Mouse (Mus musculus): ENCODE measurements around the gene Lpp. TPM values are rescaled to one million over a fixed set of nuclear protein-coding genes. Genes with fewer than 3 reads are reported as not detected.

Gene Lpp
- polyA plus RNA-seq, 1 experiment from 2014 or later, result 25.9 TPM

DNA sequence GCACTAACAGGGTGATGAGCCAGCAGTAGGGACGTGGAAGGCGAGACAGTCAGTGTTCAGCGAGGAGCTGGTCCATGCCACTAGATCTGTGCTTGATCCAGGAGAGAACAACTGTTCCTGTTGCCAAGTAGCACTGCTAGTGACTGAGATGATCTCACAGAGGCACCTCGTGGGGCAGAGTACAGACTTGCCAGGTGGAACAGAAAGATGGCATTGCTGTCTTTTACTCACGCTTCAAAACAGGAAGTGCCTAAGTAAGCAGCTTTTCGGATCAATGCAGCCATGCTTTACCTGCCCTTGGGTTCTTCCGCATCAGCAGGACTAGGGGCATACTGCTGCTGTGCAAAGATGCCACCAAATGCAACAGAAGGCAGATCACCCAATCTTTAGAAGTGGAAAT, 467.1 kb downstream of the Lpp start:
- 88% methylated on average over 7 of the region's 7 CpGs for WGBS
- ATAC-seq (ENCODE audit: low FRiP score), result no peak

DNA sequence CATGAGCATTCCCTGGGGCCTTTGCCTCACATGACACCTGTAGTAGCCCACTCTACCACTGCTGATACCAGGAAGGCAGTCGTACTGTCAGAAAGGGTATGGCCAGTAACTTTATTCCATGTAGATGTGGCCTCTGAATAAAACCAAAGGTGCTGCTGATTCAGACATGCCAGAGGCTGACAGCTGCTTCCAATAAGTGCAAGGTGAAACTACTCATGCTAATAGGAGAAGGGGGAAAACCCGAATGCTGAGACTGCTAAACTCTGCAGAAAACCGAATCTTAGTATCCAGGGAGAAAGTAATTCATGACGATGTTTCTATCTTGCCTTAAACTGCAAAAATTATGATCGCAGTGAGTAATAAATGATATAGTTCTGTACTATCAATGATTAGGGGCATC, 468.1 kb downstream of the Lpp start:
- H3K4me3 ChIP-seq, result no peak overlapping the region
- no peaks in the 10 kb centered on the region for H3K4me1 ChIP-seq
- whole genome bisulfite sequencing, result 87% methylated on average over 5 of the region's 5 CpGs
- H3K9ac ChIP-seq, result no peak overlapping the region
- H3K27me3 ChIP-seq, result no peaks in the 10 kb centered on the region
- ATAC-seq (ENCODE audit: low FRiP score), result no peak
- no peak overlapping the region for H3K27ac ChIP-seq
- no peaks in the 10 kb centered on the region for H3K36me3 ChIP-seq
- no peak overlapping the region for H3K4me2 ChIP-seq (replicated peaks)
- H3K9me3 ChIP-seq (replicated peaks), result no peaks in the 10 kb centered on the region

More for the DNA sequence above, 467.1 kb downstream of the Lpp start:
- Histone ChIP-seq H3K36me3 (no peaks in the 10 kb centered on the region), H3K4me1 (no peaks in the 10 kb centered on the region), H3K27ac (no peak overlapping the region), H3K4me3 (no peak overlapping the region), H3K27me3 (no peaks in the 10 kb centered on the region), H3K4me2 (replicated peaks) (no peak overlapping the region), H3K9ac (no peak overlapping the region), H3K9me3 (replicated peaks) (no peaks in the 10 kb centered on the region)

DNA sequence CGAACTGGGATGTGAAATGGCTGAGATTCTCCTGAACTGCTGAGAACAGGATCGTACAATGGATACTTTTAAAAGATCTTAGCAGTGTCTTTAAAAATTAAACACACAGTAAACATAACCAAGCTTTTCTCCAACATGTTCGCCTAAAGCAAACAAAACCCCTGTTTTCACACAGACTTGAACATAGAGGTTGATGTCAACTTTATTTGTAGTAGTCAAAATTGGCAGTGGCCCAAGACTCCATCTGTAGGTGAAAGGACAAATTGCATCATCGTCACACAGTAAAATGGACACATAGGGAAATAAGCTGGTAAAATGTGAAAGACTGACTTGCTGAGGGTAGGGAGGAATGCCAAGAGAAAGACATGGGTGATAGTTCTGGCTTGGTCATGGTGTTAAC, 480.9 kb downstream of the Lpp start:
- no peak overlapping the region for H3K4me2 ChIP-seq (replicated peaks)
- WGBS, result 83% methylated on average over 4 of the region's 4 CpGs
- no peak overlapping the region for H3K4me3 ChIP-seq
- H3K9ac ChIP-seq, result no peak overlapping the region
- no peaks in the 10 kb centered on the region for H3K36me3 ChIP-seq
- no peak overlapping the region for H3K27ac ChIP-seq
- 0 out of 2 replicates have a peak, but pooled peaks cover 6% of the 10 kb centered on the region for H3K9me3 ChIP-seq (replicated peaks)
- H3K27me3 ChIP-seq, result no peaks in the 10 kb centered on the region
- H3K4me1 ChIP-seq, result no peaks in the 10 kb centered on the region
- ATAC-seq (ENCODE audit: low FRiP score), result no peak

DNA sequence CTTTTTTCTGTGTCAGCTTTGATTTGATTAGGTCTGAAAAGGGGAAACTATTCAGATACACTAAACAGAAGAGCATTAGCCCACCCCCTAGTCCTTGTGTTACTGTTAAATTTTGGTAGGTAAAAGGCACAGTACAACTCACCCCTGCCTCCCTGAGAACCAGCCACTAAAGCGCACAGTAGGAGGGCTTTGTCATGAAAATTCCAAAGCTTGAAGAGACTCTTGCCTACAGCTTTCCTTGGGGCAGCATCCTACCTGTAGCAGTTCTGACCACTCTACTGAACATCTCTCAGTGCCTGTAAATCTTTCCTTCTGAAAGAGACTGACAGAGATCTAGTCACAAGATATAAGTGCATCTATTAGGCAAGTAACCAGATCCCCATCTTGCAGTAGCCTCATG, 482.4 kb downstream of the Lpp start:
- Histone ChIP-seq H3K27ac (no peak overlapping the region), H3K4me1 (no peaks in the 10 kb centered on the region), H3K36me3 (no peaks in the 10 kb centered on the region), H3K27me3 (no peaks in the 10 kb centered on the region), H3K4me3 (no peak overlapping the region), H3K4me2 (replicated peaks) (no peak overlapping the region), H3K9me3 (replicated peaks) (0 out of 2 replicates have a peak, but pooled peaks cover 6% of the 10 kb centered on the region), H3K9ac (no peak overlapping the region)
- 43% methylated on average over 1 of the region's 1 CpGs for WGBS
- no peak for ATAC-seq (ENCODE audit: low FRiP score)

DNA sequence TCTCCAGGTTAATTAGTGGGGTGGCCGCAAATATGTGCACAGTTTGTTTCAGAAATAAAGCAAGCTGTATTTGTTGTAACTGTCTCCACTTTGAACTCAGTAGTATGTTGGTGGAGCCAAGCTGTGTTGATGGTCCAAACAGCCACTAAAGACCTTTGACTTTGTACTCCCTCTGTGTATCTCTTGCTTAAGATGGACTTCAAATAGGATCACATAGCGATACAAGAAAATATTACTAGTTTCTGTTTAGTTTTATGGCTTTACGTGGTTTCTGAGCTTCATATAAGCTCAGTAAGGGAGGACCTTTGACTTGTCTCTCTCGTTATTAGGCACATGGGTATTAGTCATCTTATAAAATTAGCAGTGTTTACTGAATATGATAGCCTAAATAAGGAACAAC, 485.7 kb downstream of the Lpp start:
- no peak overlapping the region for H3K9ac ChIP-seq
- H3K4me2 ChIP-seq (replicated peaks), result no peak overlapping the region
- ATAC-seq (ENCODE audit: low FRiP score), result no peak
- H3K4me1 ChIP-seq, result no peaks in the 10 kb centered on the region
- H3K27me3 ChIP-seq, result no peaks in the 10 kb centered on the region
- H3K9me3 ChIP-seq (replicated peaks), result no peaks in the 10 kb centered on the region
- H3K27ac ChIP-seq, result no peak overlapping the region
- no peaks in the 10 kb centered on the region for H3K36me3 ChIP-seq
- H3K4me3 ChIP-seq, result no peak overlapping the region
- 83% methylated on average over 4 of the region's 4 CpGs for WGBS

DNA sequence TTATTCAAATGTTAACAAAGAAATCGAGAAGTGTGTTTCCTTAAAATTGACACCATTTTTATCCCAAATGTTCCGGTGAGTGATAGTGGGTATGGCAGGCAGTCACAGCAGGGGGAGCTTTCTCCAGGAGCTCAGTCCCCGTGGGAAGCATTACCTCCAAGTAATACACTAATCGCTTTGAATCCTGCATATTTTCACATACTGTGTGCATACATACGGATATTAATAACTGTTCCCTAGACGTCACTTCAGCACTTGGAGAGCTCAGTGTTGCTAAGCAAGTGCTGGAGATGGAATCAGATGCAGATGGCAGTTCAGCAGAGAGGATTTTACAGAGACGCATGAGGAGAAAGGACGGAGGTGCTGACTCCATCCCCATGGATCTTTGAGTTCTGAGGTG, 487.4 kb downstream of the Lpp start:
- ATAC-seq (ENCODE audit: low FRiP score), result no peak
- 50% methylated on average over 8 of the region's 8 CpGs for WGBS

DNA sequence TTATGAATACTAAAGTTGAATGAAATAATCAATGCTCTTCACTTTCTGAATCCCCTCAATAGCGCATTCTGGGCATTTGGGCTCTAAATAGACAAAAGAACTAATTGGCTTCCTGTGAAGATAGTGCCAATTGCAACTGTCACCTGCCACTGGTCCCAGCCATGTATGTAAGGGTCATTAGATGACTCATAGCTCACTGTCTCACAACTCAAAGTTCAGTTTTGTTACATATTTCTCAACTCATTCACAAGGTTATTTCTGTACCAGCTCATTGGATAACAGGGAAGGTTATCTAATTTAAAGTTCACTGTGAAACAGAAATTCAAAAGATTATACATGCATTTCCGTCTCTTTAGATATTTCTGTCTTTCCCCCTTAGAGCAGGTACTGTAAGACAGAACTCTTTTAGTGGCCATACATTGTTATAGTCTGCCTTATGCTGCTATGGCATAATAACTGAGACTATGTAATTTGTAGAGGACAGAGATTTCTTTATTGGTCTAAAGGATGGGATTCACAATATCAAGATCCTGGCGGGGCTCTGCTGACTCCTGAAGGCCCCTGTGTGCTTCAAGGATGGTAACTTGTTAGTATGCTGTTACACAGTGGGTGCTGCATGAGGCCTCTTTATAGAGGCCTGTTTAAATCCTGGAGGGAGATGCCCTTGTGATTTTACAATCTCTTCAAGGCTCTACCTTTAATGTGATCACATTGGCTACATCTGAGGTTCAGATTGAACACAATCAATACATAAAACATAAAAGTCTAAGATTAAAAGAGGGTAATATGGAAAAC, 488.9 kb downstream of the Lpp start:
- WGBS, result 91% methylated on average over 3 of the region's 3 CpGs
- H3K27ac ChIP-seq, result no peak overlapping the region
- H3K36me3 ChIP-seq, result no peaks in the 10 kb centered on the region
- H3K4me1 ChIP-seq, result peaks cover 8% of the 10 kb centered on the region; the same call in 1 of the 2 replicates
- H3K4me3 ChIP-seq, result no peak overlapping the region
- H3K9ac ChIP-seq, result no peak overlapping the region
- no peaks in the 10 kb centered on the region for H3K9me3 ChIP-seq (replicated peaks)
- no peak overlapping the region for H3K4me2 ChIP-seq (replicated peaks)
- no peak for ATAC-seq (ENCODE audit: low FRiP score)
- H3K27me3 ChIP-seq, result no peaks in the 10 kb centered on the region

More for the DNA sequence above, 487.4 kb downstream of the Lpp start:
- Histone ChIP-seq H3K36me3 (no peaks in the 10 kb centered on the region), H3K27ac (no peak overlapping the region), H3K4me1 (no peaks in the 10 kb centered on the region), H3K4me3 (no peak overlapping the region), H3K4me2 (replicated peaks) (no peak overlapping the region), H3K27me3 (no peaks in the 10 kb centered on the region), H3K9me3 (replicated peaks) (no peaks in the 10 kb centered on the region), H3K9ac (no peak overlapping the region)

DNA sequence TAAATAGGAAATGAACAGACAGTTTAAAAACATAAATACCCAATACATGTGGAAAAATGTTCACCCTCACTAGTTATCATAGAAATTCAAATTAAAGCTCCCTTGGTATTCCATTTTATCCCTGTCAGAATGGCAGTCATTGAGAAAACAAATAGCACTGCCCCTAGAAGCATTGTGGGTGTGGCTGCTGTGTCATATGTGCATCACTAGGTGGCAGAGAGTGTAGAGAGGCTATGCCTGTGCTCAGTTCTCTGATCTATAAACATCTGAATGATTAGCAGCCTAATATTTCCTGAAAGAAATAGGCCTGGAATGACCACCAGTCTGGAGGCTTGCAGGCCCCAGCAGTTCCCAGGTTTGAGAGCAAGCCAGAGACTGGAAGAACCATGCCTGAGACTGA, 490.7 kb downstream of the Lpp start:
- H3K27me3 ChIP-seq, result no peaks in the 10 kb centered on the region
- H3K4me1 ChIP-seq, result peaks cover 9% of the 10 kb centered on the region; the same call in 1 of the 2 replicates
- no peaks in the 10 kb centered on the region for H3K9me3 ChIP-seq (replicated peaks)
- H3K4me2 ChIP-seq (replicated peaks), result no peak overlapping the region
- H3K27ac ChIP-seq, result no peak overlapping the region
- H3K4me3 ChIP-seq, result no peak overlapping the region
- H3K9ac ChIP-seq, result no peak overlapping the region
- no peaks in the 10 kb centered on the region for H3K36me3 ChIP-seq
- no peak for ATAC-seq (ENCODE audit: low FRiP score)

DNA sequence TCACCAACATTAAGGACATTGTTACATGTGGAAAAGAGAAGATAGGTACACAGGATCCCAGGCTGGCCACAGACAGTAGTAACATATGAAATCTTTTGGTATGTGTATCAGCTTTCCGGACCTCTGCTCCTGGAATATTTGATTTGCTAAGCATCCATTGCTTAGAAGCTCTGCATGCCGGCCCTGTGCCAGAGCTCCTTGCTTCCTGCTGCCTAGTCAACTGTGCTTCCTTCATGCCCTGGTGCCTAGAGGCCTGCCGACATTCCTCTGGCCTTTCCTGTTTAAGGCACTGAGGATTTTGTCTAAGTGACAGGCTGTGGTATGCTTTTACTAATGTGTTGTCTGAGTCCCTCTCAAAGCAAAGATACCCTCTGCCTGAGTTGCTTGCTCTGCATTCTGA, 493.0 kb downstream of the Lpp start:
- Histone ChIP-seq H3K27me3 (no peaks in the 10 kb centered on the region), H3K36me3 (no peaks in the 10 kb centered on the region), H3K9ac (no peak overlapping the region), H3K4me3 (no peak overlapping the region), H3K27ac (no peak overlapping the region), H3K4me2 (replicated peaks) (no peak overlapping the region), H3K9me3 (replicated peaks) (no peaks in the 10 kb centered on the region), H3K4me1 (peaks cover 9% of the 10 kb centered on the region; the same call in 1 of the 2 replicates)
- ATAC-seq (ENCODE audit: low FRiP score), result no peak
- 56% methylated on average over 3 of the region's 3 CpGs for WGBS

DNA sequence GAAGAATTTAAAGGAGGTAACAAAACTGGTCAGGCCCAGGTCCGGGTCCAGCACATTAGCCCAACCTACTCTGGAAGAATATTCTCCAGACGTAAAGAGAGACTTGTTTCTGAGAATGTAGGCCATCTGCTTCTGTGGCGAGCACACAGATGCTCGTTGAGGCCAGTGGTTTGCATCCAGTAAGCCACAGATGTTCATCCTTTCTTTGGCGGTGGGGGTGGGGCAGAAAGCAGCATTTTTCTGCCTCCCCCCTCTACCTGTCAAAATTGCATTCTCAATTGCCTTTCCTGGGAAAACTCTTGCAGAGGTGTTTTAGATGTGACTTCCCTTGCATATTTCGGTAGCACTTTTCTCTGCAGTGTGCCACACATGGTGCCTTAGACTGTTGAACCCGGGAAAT, 493.6 kb downstream of the Lpp start:
- H3K36me3 ChIP-seq, result no peaks in the 10 kb centered on the region
- no peaks in the 10 kb centered on the region for H3K27me3 ChIP-seq
- no peak overlapping the region for H3K4me2 ChIP-seq (replicated peaks)
- no peak for ATAC-seq (ENCODE audit: low FRiP score)
- H3K9me3 ChIP-seq (replicated peaks), result no peaks in the 10 kb centered on the region
- no peak overlapping the region for H3K27ac ChIP-seq
- 67% methylated on average over 7 of the region's 7 CpGs for WGBS
- peaks cover 9% of the 10 kb centered on the region; the same call in 1 of the 2 replicates for H3K4me1 ChIP-seq
- H3K4me3 ChIP-seq, result no peak overlapping the region
- no peak overlapping the region for H3K9ac ChIP-seq

DNA sequence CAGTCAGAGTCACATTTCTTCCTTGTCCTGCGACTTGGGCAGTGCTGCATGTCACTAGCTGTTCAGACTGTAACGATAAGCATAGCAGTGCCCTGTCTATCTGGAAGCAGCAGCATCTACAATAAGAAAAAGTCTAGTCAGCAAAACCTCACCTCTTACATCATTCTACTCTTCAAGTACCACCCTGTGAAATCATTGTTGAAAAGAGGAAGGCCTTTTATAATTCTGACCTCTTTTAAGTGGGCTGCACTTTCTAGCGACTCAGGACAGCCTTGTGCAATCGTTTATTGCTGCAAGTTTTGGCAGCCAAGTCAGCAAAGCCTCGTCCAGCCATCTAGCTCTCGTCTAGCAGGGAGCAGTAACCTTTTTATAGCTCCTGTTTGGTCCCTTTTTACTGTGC, 498.1 kb downstream of the Lpp start:
- peaks cover 6% of the 10 kb centered on the region; the same call in 1 of the 2 replicates for H3K4me1 ChIP-seq
- ATAC-seq (ENCODE audit: low FRiP score), result no peak
- 79% methylated on average over 6 of the region's 6 CpGs for WGBS
- H3K9ac ChIP-seq, result no peak overlapping the region
- H3K4me2 ChIP-seq (replicated peaks), result no peak overlapping the region
- H3K4me3 ChIP-seq, result no peak overlapping the region
- H3K9me3 ChIP-seq (replicated peaks), result no peaks in the 10 kb centered on the region
- H3K27me3 ChIP-seq, result no peaks in the 10 kb centered on the region
- no peak overlapping the region for H3K27ac ChIP-seq
- H3K36me3 ChIP-seq, result no peaks in the 10 kb centered on the region

DNA sequence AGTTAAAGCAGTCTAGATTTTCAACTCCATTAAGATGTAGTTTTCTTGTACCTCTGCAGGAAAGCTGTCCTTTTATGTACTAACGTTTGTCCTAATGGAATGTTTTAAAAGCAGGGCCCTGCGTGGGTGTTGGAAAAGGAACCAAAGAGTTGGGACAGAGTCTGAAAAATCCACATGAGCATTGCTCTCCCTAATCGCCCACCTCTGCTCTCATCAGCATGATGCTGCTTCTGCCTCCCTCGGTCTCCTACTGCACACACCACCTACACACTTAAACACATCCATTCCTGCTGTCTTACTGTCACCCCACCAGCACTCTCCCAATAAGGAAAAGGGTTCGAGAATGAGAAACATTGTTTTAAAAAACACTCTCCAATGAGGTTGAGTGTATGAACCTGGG, 501.9 kb downstream of the Lpp start:
- no peak for ATAC-seq (ENCODE audit: low FRiP score)
- Histone ChIP-seq H3K36me3 (no peaks in the 10 kb centered on the region), H3K27me3 (no peaks in the 10 kb centered on the region), H3K9ac (no peak overlapping the region), H3K4me1 (peaks cover 1% of the 10 kb centered on the region), H3K4me3 (no peak overlapping the region), H3K27ac (no peak overlapping the region), H3K9me3 (replicated peaks) (no peaks in the 10 kb centered on the region), H3K4me2 (replicated peaks) (no peak overlapping the region)
- 80% methylated on average over 5 of the region's 5 CpGs for WGBS

DNA sequence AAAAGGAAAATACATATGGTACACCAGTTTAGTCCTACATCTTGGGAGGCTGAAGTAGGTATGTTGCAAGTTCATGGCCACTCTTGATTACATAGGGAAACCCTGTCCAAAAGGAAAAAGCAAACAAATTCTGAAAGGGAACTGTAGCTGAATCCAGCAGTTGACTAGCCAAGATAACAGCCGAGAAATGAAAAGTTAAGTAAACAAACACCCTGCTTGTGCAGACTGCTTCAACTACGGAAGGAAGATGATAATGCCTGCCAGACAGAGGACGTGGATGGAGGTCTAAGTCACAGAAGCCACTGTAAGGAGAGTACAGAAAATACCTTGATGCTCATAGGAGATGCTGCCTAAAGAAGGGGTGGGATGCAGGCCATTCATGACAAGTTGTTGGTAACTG, 504.3 kb downstream of the Lpp start:
- ATAC-seq (ENCODE audit: low FRiP score), result no peak
- peaks cover 11% of the 10 kb centered on the region for H3K4me1 ChIP-seq
- no peak overlapping the region for H3K27ac ChIP-seq
- no peaks in the 10 kb centered on the region for H3K27me3 ChIP-seq
- H3K9ac ChIP-seq, result no peak overlapping the region
- H3K9me3 ChIP-seq (replicated peaks), result no peaks in the 10 kb centered on the region
- H3K4me3 ChIP-seq, result no peak overlapping the region
- 81% methylated on average over 3 of the region's 3 CpGs for WGBS
- no peak overlapping the region for H3K4me2 ChIP-seq (replicated peaks)
- no peaks in the 10 kb centered on the region for H3K36me3 ChIP-seq
